Mouse (Mus musculus) kidney, embryonic 16.5 days (tissue): ENCODE measurements around the gene Smcr8. TPM values are rescaled to one million over a fixed set of nuclear protein-coding genes. Genes with fewer than 3 reads are reported as not detected.

Experiments used
- ATAC-seq: fragments of 200-750 bp; cut with Nextera tagmentation; 2 replicates; pipeline ENCODE4 v1.8.0; 2017; ENCODE audit warnings: moderate TSS enrichment; ENCODE audit not compliant: low FRiP score, low TSS enrichment
- H3K27ac ChIP-seq: fragments of 300-500 bp; sonication (generic); 2 replicates; pipeline ENCODE4 v1.5.1; 2014; ENCODE audit warnings: low read length
- H3K27me3 ChIP-seq: fragments of 300-500 bp; sonication (generic); 2 replicates; pipeline ENCODE4 v1.6.1; 2014; ENCODE audit warnings: low read length, control low read depth, mixed read lengths; ENCODE audit not compliant: insufficient read depth
- H3K36me3 ChIP-seq: fragments of 300-500 bp; sonication (generic); 2 replicates; pipeline ENCODE4 v1.6.1; 2014; ENCODE audit warnings: low read length, control low read depth, mixed read lengths; ENCODE audit not compliant: insufficient read depth
- H3K4me1 ChIP-seq: fragments of 300-500 bp; sonication (generic); 2 replicates; pipeline ENCODE4 v1.6.1; 2014; ENCODE audit warnings: low read length, control low read depth, mixed read lengths; ENCODE audit not compliant: insufficient read depth
- H3K4me2 ChIP-seq: fragments of 300-500 bp; sonication (generic); replicated peaks from 2 replicates; pipeline ENCODE4 v1.6.1; 2014; ENCODE audit warnings: low read depth, low read length
- H3K4me3 ChIP-seq: fragments of 300-500 bp; sonication (generic); 2 replicates; pipeline ENCODE4 v1.5.1; 2014; ENCODE audit warnings: mild to moderate bottlenecking, low read length
- H3K9ac ChIP-seq: fragments of 300-500 bp; sonication (generic); replicated peaks from 2 replicates; pipeline ENCODE4 v1.6.1; 2014; ENCODE audit warnings: low read length
- H3K9me3 ChIP-seq: fragments of 300-500 bp; sonication (generic); 2 replicates; pipeline ENCODE4 v1.6.1; 2016; ENCODE audit warnings: low read length, control low read depth
- WGBS: fragments of 180-500 bp; shearing (Covaris S2); extraction: QIAGEN DNeasy Blood & Tissue Kit; methylation state at CpG from one replicate; pipeline ENCODE4 v1.1.7; 2014; 5-methylcytosine and 5-hydroxymethylcytosine counted together
- polyA plus RNA-seq: library from polyadenylated mRNA; unstranded; fragments of >200 nt; fragmentation: Nextera tagmentation; extraction: Ambion mirVana; gene quantifications from 2 replicates; pipeline ENCODE4 v1.2.1, GENCODE M21; 2015

Gene Smcr8
- 6.6 and 7.6 TPM in 2 replicates for polyA plus RNA-seq

GRCm38 (mm10) chr11:60776829-60777740 is at the start of gene Smcr8, which contains the start of gene Top3a:
TSS of gene Smcr8 (plus strand) at chr11:60777524.
TSS of gene Top3a (minus strand) at chr11:60777365.
- Histone ChIP-seq H3K9me3 (no peaks in the 10 kb centered on the region), H3K9ac (peak within 1 kb of the TSS; percentile 77), H3K27ac (peak within 1 kb of the TSS; percentile 91), H3K4me1 (peaks cover 53% of the 10 kb centered on the region), H3K27me3 (no peaks in the 10 kb centered on the region), H3K4me3 (peak within 1 kb of the TSS; percentile 69), H3K36me3 (peaks cover 16% of the 10 kb centered on the region; the same call in 1 of the 2 replicates), H3K4me2 (peak within 1 kb of the TSS; percentile 93)
- under 1% methylated on average over 62 of the region's 62 CpGs for WGBS
- ATAC-seq: peak; percentile 96

DNA sequence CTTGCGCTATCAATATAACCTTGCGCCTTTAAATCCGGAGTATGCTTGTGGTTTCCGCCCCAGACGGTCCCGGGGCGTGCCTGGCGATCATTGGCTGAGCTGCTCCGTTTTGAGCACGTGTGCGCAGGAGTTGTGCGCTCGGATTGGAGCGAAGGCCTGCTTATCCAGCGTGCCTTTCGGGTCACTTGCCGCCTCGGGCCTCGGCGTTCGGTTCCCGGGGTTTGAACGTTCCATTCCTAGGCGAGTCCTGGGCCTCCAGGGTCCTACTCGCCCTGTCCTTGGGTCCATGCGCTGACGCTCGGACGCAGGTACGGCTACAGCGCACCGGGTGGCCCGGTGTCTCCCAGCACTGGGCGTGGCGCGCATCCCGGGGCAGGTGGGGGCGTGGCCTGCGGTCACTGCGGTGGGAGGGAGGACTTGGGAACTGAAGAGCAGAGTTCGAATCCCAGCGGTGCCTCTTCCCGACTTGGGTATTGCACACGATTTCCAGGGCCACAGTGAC is 49.0 kb upstream of the Smcr8 start, which contains the start of gene Mief2:
Gene Mief2 (plus strand): TSS at position 139 of the 502 bp plus-strand sequence.
- no peaks in the 10 kb centered on the region for H3K27me3 ChIP-seq
- peak within 1 kb of the TSS; percentile 87 for H3K27ac ChIP-seq
- ATAC-seq: peak; percentile 94
- H3K9me3 ChIP-seq: no peaks in the 10 kb centered on the region
- WGBS: under 1% methylated on average over 44 of the region's 44 CpGs
- H3K9ac ChIP-seq: peak within 1 kb of the TSS; percentile 90
- H3K4me1 ChIP-seq: peaks cover 21% of the 10 kb centered on the region
- peak within 1 kb of the TSS; percentile 79 for H3K4me2 ChIP-seq
- peak within 1 kb of the TSS; percentile 75 for H3K4me3 ChIP-seq
- peaks cover 30% of the 10 kb centered on the region for H3K36me3 ChIP-seq

GRCm38 (mm10) chr11:60729217-60729641 is 48.1 kb upstream of the Smcr8 start:
- WGBS: 65% methylated on average over 6 of the region's 6 CpGs
- Histone ChIP-seq H3K9me3 (no peaks in the 10 kb centered on the region), H3K4me2 (peak overlapping the region; percentile 79), H3K36me3 (peaks cover 20% of the 10 kb centered on the region), H3K27ac (no peak overlapping the region), H3K27me3 (no peaks in the 10 kb centered on the region), H3K9ac (peak overlapping the region; percentile 75), H3K4me3 (peak overlapping the region; percentile 75), H3K4me1 (peaks cover 21% of the 10 kb centered on the region)
- ATAC-seq: no peak

DNA sequence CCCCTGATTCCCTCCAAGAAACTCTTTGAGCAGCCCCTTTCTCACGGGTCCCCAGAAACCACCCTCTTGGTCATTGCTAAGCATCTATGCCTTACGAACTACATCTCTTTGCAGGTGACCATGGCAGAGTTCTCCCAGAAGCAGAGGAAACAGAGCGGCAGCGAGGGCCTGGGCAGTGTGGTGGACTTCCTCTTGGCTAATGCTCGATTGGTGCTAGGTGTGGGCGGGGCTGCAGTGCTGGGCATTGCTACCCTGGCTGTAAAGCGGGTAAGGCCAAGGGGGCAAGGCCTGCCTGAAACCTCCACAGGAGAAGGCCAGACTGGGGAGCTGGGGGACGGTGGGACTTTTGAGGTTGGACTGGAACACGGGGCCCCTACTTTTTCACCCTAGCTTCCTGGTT is 47.2 kb upstream of the Smcr8 start:
- no peaks in the 10 kb centered on the region for H3K9me3 ChIP-seq
- H3K4me2 ChIP-seq: no peak overlapping the region
- H3K27me3 ChIP-seq: no peaks in the 10 kb centered on the region
- H3K4me3 ChIP-seq: no peak overlapping the region
- H3K9ac ChIP-seq: no peak overlapping the region
- peaks cover 21% of the 10 kb centered on the region for H3K4me1 ChIP-seq
- ATAC-seq: no peak
- no peak overlapping the region for H3K27ac ChIP-seq
- WGBS: 82% methylated on average over 9 of the region's 9 CpGs
- peaks cover 14% of the 10 kb centered on the region for H3K36me3 ChIP-seq

DNA sequence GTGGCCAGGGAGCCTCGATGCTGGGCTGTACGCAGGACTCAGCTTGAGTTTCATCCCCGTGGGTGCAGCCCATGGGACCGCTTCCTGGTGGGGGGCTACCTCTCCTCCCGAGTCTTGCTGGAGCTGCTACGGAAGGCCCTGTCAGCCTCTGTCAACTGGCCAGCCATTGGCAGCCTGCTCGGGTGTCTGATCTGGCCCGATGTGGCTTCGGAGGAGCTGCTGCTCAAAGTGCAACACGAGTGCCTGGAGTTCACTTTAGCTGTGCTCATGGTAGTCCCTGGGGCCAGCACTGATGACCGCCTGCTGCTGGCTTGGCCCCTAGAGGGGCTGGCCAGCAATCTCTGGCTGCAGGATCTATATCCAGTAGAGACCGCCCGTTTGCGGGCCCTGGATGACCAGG is 46.1 kb upstream of the Smcr8 start:
- Histone ChIP-seq H3K4me2 (no peak overlapping the region), H3K4me1 (peaks cover 16% of the 10 kb centered on the region), H3K9ac (no peak overlapping the region), H3K27me3 (no peaks in the 10 kb centered on the region), H3K9me3 (no peaks in the 10 kb centered on the region), H3K27ac (no peak overlapping the region), H3K4me3 (no peak overlapping the region), H3K36me3 (peaks cover 14% of the 10 kb centered on the region)
- WGBS: 88% methylated on average over 14 of the region's 14 CpGs
- no peak for ATAC-seq

DNA sequence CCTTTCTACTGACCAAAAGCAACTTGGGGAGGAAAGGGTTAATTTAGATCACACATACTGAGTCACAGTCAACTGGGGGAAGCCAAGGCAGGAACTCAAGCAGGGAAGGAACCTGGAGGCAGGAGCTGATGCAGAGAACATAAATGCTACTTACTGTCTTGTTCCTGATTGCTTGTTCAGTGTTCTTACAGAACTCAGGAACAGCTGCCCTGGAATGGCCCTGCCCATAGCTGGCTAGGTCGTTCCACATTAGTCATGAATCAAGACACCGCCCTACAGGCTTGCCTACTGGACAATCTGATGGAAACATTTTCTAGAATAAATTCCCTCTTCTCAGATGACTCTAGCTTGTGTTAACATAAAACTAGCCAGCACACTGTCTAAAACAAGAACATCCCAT is 43.1 kb upstream of the Smcr8 start:
- H3K27ac ChIP-seq: no peak overlapping the region
- WGBS: 70% methylated on average over 2 of the region's 2 CpGs
- H3K9ac ChIP-seq: no peak overlapping the region
- no peak for ATAC-seq
- H3K4me1 ChIP-seq: peaks cover 1% of the 10 kb centered on the region
- H3K27me3 ChIP-seq: no peaks in the 10 kb centered on the region
- no peaks in the 10 kb centered on the region for H3K9me3 ChIP-seq
- no peak overlapping the region for H3K4me2 ChIP-seq
- no peak overlapping the region for H3K4me3 ChIP-seq
- H3K36me3 ChIP-seq: peaks cover 14% of the 10 kb centered on the region

- no peak overlapping the region for H3K4me3 ChIP-seq
- 77% methylated on average over 5 of the region's 5 CpGs for WGBS
Measured at GRCm38 (mm10) chr11:60735191-60735590, 42.1 kb upstream of the Smcr8 start.

GRCm38 (mm10) chr11:60736491-60736890 is 40.8 kb upstream of the Smcr8 start:
- ATAC-seq: no peak
- H3K36me3 ChIP-seq: peaks cover 19% of the 10 kb centered on the region
- no peak overlapping the region for H3K4me3 ChIP-seq
- no peaks in the 10 kb centered on the region for H3K9me3 ChIP-seq
- no peak overlapping the region for H3K9ac ChIP-seq
- no peaks in the 10 kb centered on the region for H3K27me3 ChIP-seq
- no peaks in the 10 kb centered on the region for H3K4me1 ChIP-seq
- no peak overlapping the region for H3K4me2 ChIP-seq
- 81% methylated on average over 3 of the region's 3 CpGs for WGBS
- H3K27ac ChIP-seq: no peak overlapping the region

More at GRCm38 (mm10) chr11:60735191-60735590, 42.1 kb upstream of the Smcr8 start:
- H3K4me1 ChIP-seq: no peaks in the 10 kb centered on the region
- H3K9me3 ChIP-seq: no peaks in the 10 kb centered on the region
- H3K27me3 ChIP-seq: no peaks in the 10 kb centered on the region
- no peak overlapping the region for H3K27ac ChIP-seq
- H3K4me2 ChIP-seq: no peak overlapping the region
- H3K9ac ChIP-seq: no peak overlapping the region
- H3K36me3 ChIP-seq: peaks cover 21% of the 10 kb centered on the region
- ATAC-seq: no peak

DNA sequence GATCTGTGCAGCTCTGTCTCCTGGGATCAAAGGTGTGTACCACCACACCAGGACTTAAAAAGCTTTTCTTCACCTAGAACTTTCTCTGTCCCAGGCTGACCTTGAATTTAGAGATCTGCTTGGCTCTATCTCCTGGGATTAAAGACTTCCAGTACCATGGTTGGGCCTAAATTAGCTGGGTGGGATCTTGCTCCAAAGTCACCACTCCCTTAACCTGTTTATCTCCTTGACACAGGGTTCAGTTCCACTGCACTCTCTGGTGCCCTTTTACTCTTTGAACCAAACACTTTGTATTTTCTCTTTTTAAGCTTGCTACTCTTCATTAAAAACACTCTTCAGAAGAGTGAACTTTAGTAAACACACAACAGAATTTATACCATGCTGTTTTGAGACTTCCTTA is 39.9 kb upstream of the Smcr8 start:
- peaks cover 21% of the 10 kb centered on the region for H3K36me3 ChIP-seq
- ATAC-seq: no peak

GRCm38 (mm10) chr11:60740321-60740720 is 37.0 kb upstream of the Smcr8 start:
- Histone ChIP-seq H3K4me1 (no peaks in the 10 kb centered on the region), H3K27me3 (no peaks in the 10 kb centered on the region), H3K36me3 (peaks cover 44% of the 10 kb centered on the region), H3K4me2 (no peak overlapping the region), H3K27ac (no peak overlapping the region), H3K4me3 (no peak overlapping the region), H3K9ac (no peak overlapping the region), H3K9me3 (no peaks in the 10 kb centered on the region)
- 82% methylated on average over 3 of the region's 3 CpGs for WGBS
- ATAC-seq: no peak

More for the DNA sequence above, 39.9 kb upstream of the Smcr8 start:
- H3K4me3 ChIP-seq: no peak overlapping the region
- no peaks in the 10 kb centered on the region for H3K9me3 ChIP-seq
- H3K4me1 ChIP-seq: no peaks in the 10 kb centered on the region
- H3K27ac ChIP-seq: no peak overlapping the region
- H3K4me2 ChIP-seq: no peak overlapping the region
- H3K27me3 ChIP-seq: no peaks in the 10 kb centered on the region
- no peak overlapping the region for H3K9ac ChIP-seq
